Mouse (Mus musculus): ENCODE measurements around the gene 1700003H04Rik.

The 1700003H04Rik gene

DNA sequence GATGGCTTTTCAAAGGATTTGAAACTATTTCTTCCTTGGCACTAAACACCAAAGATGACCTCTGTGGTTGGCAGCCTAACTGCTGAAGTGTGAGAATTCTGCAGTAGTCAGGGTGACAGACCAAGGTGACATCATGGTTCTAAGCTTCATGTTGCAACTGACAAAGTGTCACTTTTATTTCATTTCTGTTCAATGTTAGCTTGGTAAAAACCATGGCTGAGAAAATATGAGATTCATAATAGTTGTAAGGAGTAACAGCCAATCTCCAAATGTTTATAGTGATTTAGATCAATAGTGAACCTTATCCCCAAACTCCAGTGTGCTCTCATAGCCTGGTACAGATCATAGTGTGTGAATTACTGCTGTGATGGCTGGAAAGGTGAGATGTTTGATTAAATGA lies at the start of gene 1700003H04Rik:
TSS of gene 1700003H04Rik (minus strand) at position 101 of the 400 bp plus-strand sequence.
- in situ Hi-C loops (cut with MboI, MseI) = loop anchor here (5.0 kb wide), 1 partner anchor 1064 kb away; no protein-coding TSS in a partner anchor

DNA sequence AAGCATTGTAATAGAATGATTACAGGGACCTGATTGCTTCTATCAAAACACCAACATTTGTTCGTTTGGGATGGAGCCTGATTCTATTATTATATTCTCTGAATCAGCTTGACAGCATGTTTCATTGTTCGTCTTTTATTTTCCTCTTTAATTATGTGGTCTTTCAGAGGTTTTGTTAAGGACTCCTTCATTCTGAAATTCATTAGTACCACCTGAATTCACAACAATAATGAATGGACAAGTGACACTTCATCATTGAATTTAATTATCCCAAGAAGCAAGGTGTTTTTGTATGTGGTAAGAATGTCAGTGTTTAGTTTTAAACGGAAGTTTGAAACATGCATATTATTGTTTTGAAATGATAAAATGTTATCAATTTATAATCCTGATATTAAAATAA lies 42.1 kb upstream of the 1700003H04Rik start:
- in situ Hi-C loops (cut with MboI, MseI) = no loop called here

- in situ Hi-C loops (cut with MboI, MseI) = no loop called here
Measured at GRCm38 (mm10) chr3:124613287-124613686, 32.4 kb upstream of the 1700003H04Rik start.

- in situ Hi-C loops (cut with MboI, MseI) = no loop called here
Measured at GRCm38 (mm10) chr3:124609956-124610355, 29.1 kb upstream of the 1700003H04Rik start.

DNA sequence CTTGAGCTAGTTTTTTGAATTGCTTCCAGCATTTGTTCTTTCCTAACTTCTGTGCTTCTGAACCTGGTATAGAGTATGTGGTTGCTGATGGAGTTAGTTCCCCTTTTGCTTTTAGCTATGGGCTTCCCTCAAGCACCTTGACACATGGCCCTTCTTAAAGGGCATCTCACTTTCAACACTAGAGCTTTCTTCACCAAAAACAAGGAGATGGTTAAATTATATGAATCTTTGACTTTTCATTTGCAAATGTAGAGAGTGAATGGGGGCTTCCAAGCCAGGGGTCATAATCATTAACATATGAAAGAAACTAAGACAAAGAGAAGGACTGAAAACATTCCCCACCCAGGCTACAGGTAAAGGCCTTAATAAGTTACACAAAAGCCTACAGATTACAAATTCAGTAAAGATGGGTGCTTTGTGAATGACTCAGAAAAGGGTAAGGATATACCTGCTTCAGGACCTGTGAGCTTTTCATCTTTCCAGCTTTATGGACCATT lies 25.2 kb upstream of the 1700003H04Rik start:
- in situ Hi-C loops (cut with MboI, MseI) = no loop called here

DNA sequence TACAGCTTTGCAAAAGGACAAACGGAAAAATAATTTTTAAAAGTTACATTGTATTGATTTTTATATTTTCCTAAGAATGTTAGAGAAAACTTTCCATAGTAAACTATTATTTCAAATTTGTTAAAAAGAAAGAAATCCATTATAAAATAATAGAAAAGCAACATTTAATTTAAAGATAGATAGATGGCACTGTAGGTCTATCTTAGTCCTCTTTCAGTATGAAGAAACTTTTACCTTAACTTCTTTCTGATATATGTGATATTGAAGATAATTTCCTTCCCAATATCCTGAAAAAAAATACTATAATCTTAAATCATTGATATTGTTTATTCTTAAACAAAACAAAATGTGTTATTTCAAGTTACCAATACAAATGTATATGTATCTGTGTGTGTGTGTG lies 24.6 kb upstream of the 1700003H04Rik start:
- in situ Hi-C loops (cut with MboI, MseI) = no loop called here

- in situ Hi-C loops (cut with MboI, MseI) = no loop called here
Measured at GRCm38 (mm10) chr3:124597789-124598188, 16.9 kb upstream of the 1700003H04Rik start.

DNA sequence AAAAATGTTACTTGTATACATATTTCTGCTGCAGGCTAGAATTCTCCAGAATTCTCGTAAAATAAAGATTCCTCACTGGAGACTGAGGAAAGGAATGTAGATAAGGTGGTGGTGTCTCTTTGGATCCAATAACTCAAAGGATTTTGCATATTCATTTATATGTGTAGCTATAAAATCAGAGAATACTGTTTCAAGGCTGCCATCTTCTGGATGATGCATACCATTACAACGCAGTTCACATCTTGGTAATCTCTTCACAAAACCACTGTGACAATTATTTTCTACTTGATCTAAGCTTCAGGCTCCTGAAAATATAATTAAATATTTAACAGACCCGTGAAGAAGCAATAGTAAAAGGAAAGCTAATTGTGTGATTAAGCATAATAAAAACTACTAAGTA lies 6.6 kb upstream of the 1700003H04Rik start:
- in situ Hi-C loops (cut with MboI, MseI) = no loop called here

DNA sequence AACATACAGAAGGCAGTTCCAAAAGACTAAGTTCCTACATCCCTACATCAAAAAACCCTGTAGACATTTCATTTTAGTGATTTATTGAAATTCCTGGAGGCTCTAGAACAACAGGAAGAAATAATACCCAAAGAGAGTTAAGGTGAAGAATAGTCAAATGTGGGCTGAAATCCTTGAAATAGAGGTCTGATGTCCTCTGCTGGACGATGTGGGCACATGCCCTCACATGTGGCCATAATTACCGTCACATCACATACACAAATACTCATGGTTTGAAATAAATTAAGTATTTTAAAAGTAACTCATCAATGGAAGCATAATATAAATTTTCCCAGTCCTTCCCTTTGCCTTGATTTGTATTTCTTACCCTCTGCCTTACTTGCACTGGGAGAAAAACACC lies 4.9 kb upstream of the 1700003H04Rik start:
- in situ Hi-C loops (cut with MboI, MseI) = no loop called here

GRCm38 (mm10) chr3:124557317-124557716 lies 23.6 kb downstream of the 1700003H04Rik start:
- in situ Hi-C loops (cut with MboI, MseI) = no loop called here

- in situ Hi-C loops (cut with MboI, MseI) = no loop called here
Measured at GRCm38 (mm10) chr3:124555963-124556362, 24.9 kb downstream of the 1700003H04Rik start.

GRCm38 (mm10) chr3:124555092-124555491 lies 25.8 kb downstream of the 1700003H04Rik start:
- in situ Hi-C loops (cut with MboI, MseI) = no loop called here

GRCm38 (mm10) chr3:124548898-124549297 lies 32.0 kb downstream of the 1700003H04Rik start:
- in situ Hi-C loops (cut with MboI, MseI) = no loop called here

- in situ Hi-C loops (cut with MboI, MseI) = no loop called here
Measured at GRCm38 (mm10) chr3:124538260-124538659, 42.6 kb downstream of the 1700003H04Rik start.

DNA sequence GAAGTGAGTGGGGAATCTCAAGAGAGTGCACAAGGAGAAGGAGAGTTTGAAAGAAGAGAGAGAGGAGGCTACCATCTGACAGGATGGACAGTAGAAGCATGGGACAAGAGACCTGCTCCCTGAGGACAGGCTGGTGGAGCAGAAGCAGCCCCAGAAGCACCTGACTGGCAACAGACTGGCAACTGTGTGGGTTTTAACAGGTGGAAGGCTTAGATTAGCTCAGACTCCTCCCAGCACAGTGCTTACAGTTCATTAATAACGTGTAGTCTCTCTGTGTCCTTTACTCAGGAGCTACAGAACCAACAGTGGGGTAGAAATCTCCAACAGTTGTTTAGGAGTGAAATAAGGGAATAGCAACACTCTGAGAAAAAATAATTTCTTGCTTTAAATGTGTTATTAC lies 44.3 kb downstream of the 1700003H04Rik start:
- in situ Hi-C loops (cut with MboI, MseI) = no loop called here

DNA sequence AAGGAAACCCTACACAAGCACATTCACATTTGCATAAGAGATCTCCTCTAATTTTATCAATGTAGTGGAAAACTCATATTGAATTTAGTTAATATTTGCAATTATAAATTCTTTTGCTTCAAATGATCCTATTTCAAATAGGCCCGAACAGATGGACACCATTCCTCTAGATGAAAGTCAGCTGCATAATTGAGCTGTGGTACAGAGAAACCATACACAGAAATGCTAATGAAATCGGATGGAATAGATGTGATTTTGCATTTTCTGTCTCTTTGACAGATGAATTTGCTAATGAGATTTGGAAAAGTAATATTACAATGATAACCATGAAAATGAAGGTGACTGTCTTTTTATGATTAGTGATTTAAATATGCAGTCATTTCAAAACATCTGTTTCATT lies 62.1 kb downstream of the 1700003H04Rik start:
- in situ Hi-C loops (cut with MboI, MseI) = no loop called here

Measured in T-helper 2 cell (primary cell).